Mouse (Mus musculus) embryonic facial prominence, embryonic 13.5 days (tissue): ENCODE measurements around the gene Nkx1-2. TPM values are rescaled to one million over a fixed set of nuclear protein-coding genes. Genes with fewer than 3 reads are reported as not detected.
A peak's percentile ranks its signal among the peaks of the same experiment; 100 is the strongest.

Source experiments
- ATAC-seq: fragments of 200-750 bp; cut with Nextera tagmentation; 2 replicates; pipeline ENCODE4 v1.8.0; 2017; ENCODE audit warnings: low read depth; ENCODE audit not compliant: insufficient number of reproducible peaks, insufficient read depth, low FRiP score, low TSS enrichment
- H3K27ac ChIP-seq: fragments of 300-500 bp; sonication (generic); 2 replicates; pipeline ENCODE4 v1.5.1; 2015; ENCODE audit warnings: moderate library complexity, mild to moderate bottlenecking, inconsistent platforms
- H3K27me3 ChIP-seq: fragments of 300-500 bp; sonication (generic); 2 replicates; pipeline ENCODE4 v1.6.1; 2015; ENCODE audit warnings: mild to moderate bottlenecking, inconsistent platforms
- H3K36me3 ChIP-seq: fragments of 300-500 bp; sonication (generic); 2 replicates; pipeline ENCODE4 v1.6.1; 2015; ENCODE audit warnings: mild to moderate bottlenecking, inconsistent platforms
- H3K4me1 ChIP-seq: fragments of 300-500 bp; sonication (generic); 2 replicates; pipeline ENCODE4 v1.6.1; 2015; ENCODE audit warnings: inconsistent platforms
- H3K4me2 ChIP-seq: fragments of 300-500 bp; sonication (generic); 2 replicates; pipeline ENCODE4 v1.6.1; 2015; ENCODE audit warnings: moderate library complexity, mild to moderate bottlenecking, inconsistent platforms
- H3K4me3 ChIP-seq: fragments of 300-500 bp; sonication (generic); 2 replicates; pipeline ENCODE4 v1.5.1; 2015; ENCODE audit warnings: mild to moderate bottlenecking, inconsistent platforms
- H3K9ac ChIP-seq: fragments of 300-500 bp; sonication (generic); 2 replicates; pipeline ENCODE4 v1.6.1; 2015; ENCODE audit warnings: mild to moderate bottlenecking, inconsistent platforms
- H3K9me3 ChIP-seq: fragments of 300-500 bp; sonication (generic); 2 replicates; pipeline ENCODE4 v1.6.1; 2016; ENCODE audit warnings: inconsistent platforms
- WGBS: fragments of 180-500 bp; shearing (Covaris S2); methylation state at CpG from one replicate; pipeline ENCODE4 v1.1.7; 2015; ENCODE audit warnings: mixed read lengths; 5-methylcytosine and 5-hydroxymethylcytosine counted together
- polyA plus RNA-seq: library from polyadenylated mRNA; unstranded; fragments of >200 nt; fragmentation: Nextera tagmentation; extraction: Ambion mirVana; gene quantifications from 2 replicates; pipeline ENCODE4 v1.2.1, GENCODE M21; 2015

Gene Nkx1-2
- polyA plus RNA-seq, 1 experiment from 2014 or later = not detected

DNA sequence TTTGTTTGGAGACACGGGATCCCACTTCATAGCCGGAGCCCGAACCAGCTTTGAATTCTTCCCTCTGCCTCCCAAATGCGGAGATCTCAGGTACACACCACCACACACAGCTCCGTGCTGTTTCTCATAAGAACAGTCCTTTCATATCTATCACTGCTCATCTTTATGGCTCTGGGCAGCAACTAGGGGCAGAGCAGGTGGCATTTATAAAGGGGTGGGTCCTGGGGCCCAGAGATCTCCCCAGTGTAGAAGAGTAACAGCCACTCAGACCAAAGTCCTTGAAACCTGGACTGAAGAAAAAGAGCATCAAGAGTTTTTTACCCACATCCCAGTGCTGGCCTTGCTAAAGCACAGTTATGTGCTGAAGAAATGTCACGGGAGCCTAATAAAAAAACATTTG, 18.9 kb downstream of the Nkx1-2 start:
- Histone ChIP-seq H3K27me3 (peaks cover 8% of the 10 kb centered on the region), H3K27ac (no peak overlapping the region), H3K4me2 (no peak overlapping the region), H3K4me3 (no peak overlapping the region), H3K4me1 (peaks cover 2% of the 10 kb centered on the region; the same call in 1 of the 2 replicates), H3K9me3 (no peaks in the 10 kb centered on the region), H3K36me3 (no peaks in the 10 kb centered on the region), H3K9ac (no peak overlapping the region)
- 72% methylated on average over 6 of the region's 6 CpGs for WGBS
- no peak for ATAC-seq

DNA sequence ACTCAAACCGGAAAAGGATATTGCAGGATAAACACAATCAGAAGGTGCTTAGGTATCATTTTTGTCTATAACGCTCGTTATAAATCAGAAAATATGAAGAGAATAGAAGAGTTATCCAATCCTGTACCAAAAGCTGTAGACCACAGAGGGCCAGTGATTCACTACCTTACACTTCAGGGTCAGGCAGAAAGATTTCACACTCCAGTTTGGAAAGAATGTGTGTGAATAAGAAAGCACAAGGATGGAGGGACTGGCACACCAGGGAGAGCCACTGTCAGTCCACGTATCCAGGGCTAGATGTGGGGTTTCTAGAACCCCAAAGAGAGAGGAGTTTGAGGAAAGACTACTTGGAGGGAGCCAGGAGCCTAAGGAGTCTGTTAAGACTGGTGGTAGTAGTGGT, 22.5 kb downstream of the Nkx1-2 start:
- ATAC-seq = no peak
- H3K4me3 ChIP-seq = peak overlapping the region; percentile 70; the same call in 1 of the 2 replicates
- peaks cover 22% of the 10 kb centered on the region for H3K4me1 ChIP-seq
- H3K36me3 ChIP-seq = no peaks in the 10 kb centered on the region
- H3K9me3 ChIP-seq = no peaks in the 10 kb centered on the region
- H3K27me3 ChIP-seq = peaks cover 8% of the 10 kb centered on the region
- peak overlapping the region; percentile 61 for H3K4me2 ChIP-seq
- H3K27ac ChIP-seq = no peak overlapping the region
- peak overlapping the region; percentile 81; the same call in 1 of the 2 replicates for H3K9ac ChIP-seq
- WGBS = 57% methylated on average over 4 of the region's 4 CpGs

DNA sequence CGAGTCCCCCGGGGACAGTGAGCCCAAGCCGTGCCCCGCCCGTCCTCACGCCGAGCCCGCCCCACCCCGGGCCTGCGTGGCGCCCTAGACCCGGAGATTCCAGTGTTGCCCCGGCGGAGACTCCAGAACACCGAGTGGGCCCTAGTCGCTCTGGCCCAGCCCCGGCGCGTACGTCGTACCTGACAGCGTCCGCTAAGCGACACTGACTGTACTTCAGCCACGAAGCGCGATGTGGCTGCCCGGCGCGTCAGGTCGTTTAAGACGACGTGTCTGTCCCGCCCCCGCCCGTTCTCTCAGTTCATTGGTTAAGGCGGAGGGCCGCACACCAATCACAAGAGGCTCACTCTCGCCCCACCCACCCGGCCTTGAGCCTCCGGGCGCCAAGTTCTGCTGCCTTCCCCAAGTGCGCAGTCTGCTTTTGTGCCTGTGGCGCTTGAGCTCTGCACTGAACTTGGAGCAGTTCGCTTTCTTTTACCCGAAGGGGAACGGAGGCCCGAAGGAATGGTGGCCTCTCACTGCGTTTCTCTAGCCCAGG, 23.3 kb downstream of the Nkx1-2 start, which contains the start of gene Oat:
Gene Oat (minus strand): TSS at position 283 of the 535 bp plus-strand sequence.
- H3K36me3 ChIP-seq = no peaks in the 10 kb centered on the region
- peak within 1 kb of the TSS; percentile 70 for H3K4me3 ChIP-seq
- peaks cover 8% of the 10 kb centered on the region for H3K27me3 ChIP-seq
- peaks cover 29% of the 10 kb centered on the region for H3K4me1 ChIP-seq
- H3K9me3 ChIP-seq = no peaks in the 10 kb centered on the region
- H3K9ac ChIP-seq = peak within 1 kb of the TSS; percentile 81
- H3K27ac ChIP-seq = peak within 1 kb of the TSS; percentile 94
- H3K4me2 ChIP-seq = peak within 1 kb of the TSS; percentile 61
- under 1% methylated on average over 49 of the region's 49 CpGs for WGBS
- peak; percentile 94 for ATAC-seq

DNA sequence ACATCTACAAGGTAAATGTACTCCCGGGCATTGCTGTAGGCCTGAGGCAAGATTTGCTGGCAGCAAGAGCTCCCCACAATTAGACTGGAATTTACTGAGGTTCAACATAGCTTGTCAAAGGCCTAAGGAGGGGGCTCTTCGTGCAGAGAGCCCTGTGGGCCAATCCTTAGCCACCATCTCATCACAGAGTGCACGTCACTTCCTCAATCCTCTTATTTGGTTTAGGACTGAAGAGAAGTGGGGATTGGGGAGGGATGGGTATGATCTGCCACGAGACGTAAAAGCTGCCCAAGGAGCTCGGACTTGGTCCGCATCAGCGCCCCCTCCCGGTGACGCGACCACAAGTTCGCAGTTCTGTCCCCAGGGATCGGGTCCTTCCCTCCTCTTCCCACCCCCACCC, 23.8 kb downstream of the Nkx1-2 start:
- Histone ChIP-seq H3K9me3 (no peaks in the 10 kb centered on the region), H3K36me3 (no peaks in the 10 kb centered on the region), H3K9ac (peak overlapping the region; percentile 81), H3K4me2 (peak overlapping the region; percentile 61), H3K4me3 (peak overlapping the region; percentile 70), H3K27ac (peak overlapping the region; percentile 94), H3K4me1 (peaks cover 31% of the 10 kb centered on the region), H3K27me3 (peaks cover 8% of the 10 kb centered on the region)
- 0% methylated on average over 13 of the region's 13 CpGs for WGBS
- peak; percentile 82 for ATAC-seq

DNA sequence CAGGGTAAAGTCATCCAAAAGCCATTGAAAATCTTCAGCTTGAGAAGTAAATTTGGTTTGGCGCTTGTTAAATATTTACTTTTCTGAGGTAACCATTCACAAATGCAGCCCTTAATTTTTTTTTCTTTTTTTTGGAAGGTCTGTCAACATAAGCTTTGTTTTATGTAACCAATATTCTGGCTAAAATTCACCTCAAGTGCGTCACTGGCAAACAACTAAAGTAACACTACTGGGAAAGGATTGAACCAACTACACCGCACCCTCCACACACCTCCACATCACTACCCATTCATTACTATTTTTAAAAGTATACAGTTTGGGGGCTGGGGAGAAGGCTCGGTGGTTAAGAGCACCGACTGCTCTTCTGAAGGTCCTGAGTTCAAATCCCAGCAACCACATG, 24.8 kb downstream of the Nkx1-2 start:
- Histone ChIP-seq H3K4me1 (peaks cover 37% of the 10 kb centered on the region), H3K9me3 (no peaks in the 10 kb centered on the region), H3K36me3 (no peaks in the 10 kb centered on the region), H3K27me3 (peaks cover 8% of the 10 kb centered on the region), H3K4me2 (peak overlapping the region; percentile 17; the same call in 1 of the 2 replicates), H3K27ac (no peak overlapping the region), H3K9ac (no peak overlapping the region), H3K4me3 (no peak overlapping the region)
- 83% methylated on average over 5 of the region's 5 CpGs for WGBS
- ATAC-seq = no peak

DNA sequence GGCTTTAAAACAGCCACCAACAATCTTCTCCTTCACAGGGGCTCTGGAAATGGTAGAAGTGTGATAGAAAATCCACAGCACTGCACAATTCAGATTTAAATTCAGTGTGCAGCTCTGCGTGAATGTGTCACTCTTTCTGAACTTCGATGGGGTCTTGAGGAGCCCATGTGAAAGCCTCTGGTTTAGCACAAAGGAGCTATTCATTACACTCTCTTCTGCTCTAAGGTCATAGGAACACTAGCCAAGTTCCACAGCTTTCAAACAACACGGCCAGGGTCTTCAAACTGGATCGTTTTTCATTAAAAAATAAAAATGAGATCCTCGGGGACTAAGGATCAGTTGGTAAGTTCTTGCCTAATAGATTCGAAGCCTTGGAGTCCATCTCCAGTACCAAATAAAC, 26.2 kb downstream of the Nkx1-2 start:
- Histone ChIP-seq H3K9ac (no peak overlapping the region), H3K9me3 (no peaks in the 10 kb centered on the region), H3K4me3 (no peak overlapping the region), H3K27me3 (peaks cover 8% of the 10 kb centered on the region), H3K4me2 (peak overlapping the region; percentile 22), H3K4me1 (peaks cover 37% of the 10 kb centered on the region), H3K27ac (no peak overlapping the region; the same call in 1 of the 2 replicates), H3K36me3 (peaks cover 8% of the 10 kb centered on the region)
- 40% methylated on average over 6 of the region's 6 CpGs for WGBS
- no peak for ATAC-seq

DNA sequence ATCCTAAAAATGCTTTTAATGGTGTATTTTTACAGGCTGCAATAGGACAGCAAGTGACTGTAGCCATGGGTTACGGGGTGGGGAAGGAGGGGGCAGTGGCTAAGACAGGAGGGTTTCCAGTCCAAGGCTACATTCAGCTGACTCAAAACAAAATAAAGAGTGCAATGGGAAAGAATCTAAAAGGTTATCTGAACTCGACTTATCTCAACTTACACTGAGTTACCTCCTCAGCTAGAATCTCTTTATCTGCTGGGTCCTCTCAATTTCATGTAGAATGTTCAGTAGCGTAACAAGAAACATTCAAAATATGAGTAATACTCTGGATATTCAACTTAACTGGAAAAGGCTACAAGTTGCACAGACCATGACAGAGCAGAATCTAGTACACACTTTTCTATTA, 26.7 kb downstream of the Nkx1-2 start:
- Histone ChIP-seq H3K27ac (peak overlapping the region; percentile 39; the same call in 1 of the 2 replicates), H3K4me1 (peaks cover 37% of the 10 kb centered on the region), H3K4me3 (no peak overlapping the region), H3K4me2 (peak overlapping the region; percentile 22; the same call in 1 of the 2 replicates), H3K36me3 (peaks cover 12% of the 10 kb centered on the region), H3K9me3 (no peaks in the 10 kb centered on the region), H3K27me3 (peaks cover 6% of the 10 kb centered on the region), H3K9ac (no peak overlapping the region)
- ATAC-seq = no peak
- WGBS = 72% methylated on average over 3 of the region's 3 CpGs

DNA sequence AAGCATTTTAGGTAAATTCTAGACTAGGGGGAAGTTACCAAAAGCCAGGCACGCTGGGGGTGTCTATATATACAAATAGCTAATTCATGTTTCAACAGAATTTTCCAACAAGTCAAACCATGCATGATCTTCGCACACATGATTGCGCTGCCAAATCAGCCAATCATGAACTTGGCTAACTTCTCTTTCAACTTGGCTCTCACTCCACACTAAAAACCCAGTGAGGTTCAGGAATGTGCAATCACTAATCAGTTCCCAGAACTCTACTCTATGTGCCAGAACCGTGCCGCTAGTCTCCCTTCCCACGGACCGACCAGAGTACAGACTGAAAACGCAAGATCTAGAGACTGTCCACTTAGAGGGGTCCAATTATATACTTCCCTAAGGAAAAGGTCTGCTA, 28.0 kb downstream of the Nkx1-2 start:
- H3K4me2 ChIP-seq = peak overlapping the region; percentile 31
- H3K9ac ChIP-seq = no peak overlapping the region
- no peaks in the 10 kb centered on the region for H3K27me3 ChIP-seq
- 63% methylated on average over 8 of the region's 8 CpGs for WGBS
- H3K4me1 ChIP-seq = peaks cover 37% of the 10 kb centered on the region
- H3K36me3 ChIP-seq = peaks cover 23% of the 10 kb centered on the region
- no peak for ATAC-seq
- no peak overlapping the region for H3K4me3 ChIP-seq
- peak overlapping the region; percentile 72 for H3K27ac ChIP-seq
- no peaks in the 10 kb centered on the region for H3K9me3 ChIP-seq

DNA sequence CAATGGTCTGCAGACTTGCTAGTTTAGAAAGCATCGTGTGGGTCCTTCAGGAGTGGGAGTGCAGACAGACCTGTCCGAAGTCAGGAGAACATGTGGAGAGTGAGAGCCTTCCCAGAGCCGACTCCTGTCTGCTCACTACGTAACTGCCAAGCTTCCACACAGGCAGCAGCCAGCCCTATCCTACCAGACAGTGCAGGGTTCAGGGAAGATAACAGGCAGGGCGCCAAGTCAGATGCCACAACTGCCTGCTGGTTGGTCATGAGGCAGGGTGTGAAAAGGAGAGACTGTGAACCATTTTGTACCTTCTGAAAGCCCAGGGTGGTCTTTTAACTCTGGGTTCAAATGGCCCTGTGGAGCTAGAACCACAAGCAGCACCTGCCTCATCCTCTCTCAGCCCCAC, 29.4 kb downstream of the Nkx1-2 start:
- no peak for ATAC-seq
- Histone ChIP-seq H3K27ac (no peak overlapping the region), H3K27me3 (no peaks in the 10 kb centered on the region), H3K4me2 (no peak overlapping the region), H3K36me3 (peaks cover 26% of the 10 kb centered on the region), H3K4me1 (peaks cover 31% of the 10 kb centered on the region), H3K9ac (no peak overlapping the region), H3K9me3 (no peaks in the 10 kb centered on the region), H3K4me3 (no peak overlapping the region)
- 81% methylated on average over 5 of the region's 5 CpGs for WGBS

DNA sequence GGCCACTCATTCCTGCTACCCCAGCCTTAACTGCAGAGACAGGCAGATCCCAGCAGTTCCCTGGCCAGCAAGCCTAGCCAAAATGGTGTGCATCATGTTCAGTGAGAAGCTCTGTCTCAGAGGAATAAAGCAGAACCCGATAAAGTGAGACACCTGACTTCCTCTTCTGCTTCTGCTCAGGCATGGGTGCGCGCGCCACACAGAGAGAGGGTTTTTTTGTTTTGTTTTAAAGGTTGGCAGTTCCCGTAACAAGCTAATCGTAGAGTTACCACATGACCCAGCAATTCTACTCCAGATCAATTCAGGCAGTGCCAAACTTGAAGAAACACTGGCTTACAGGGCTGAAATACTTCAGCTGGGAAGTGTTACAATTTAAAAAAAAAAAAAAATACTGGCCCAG, 30.6 kb downstream of the Nkx1-2 start:
- 90% methylated on average over 6 of the region's 6 CpGs for WGBS
- no peaks in the 10 kb centered on the region for H3K9me3 ChIP-seq
- no peak overlapping the region for H3K4me2 ChIP-seq
- no peak overlapping the region for H3K27ac ChIP-seq
- H3K27me3 ChIP-seq = no peaks in the 10 kb centered on the region
- ATAC-seq = no peak
- H3K36me3 ChIP-seq = peaks cover 38% of the 10 kb centered on the region
- H3K9ac ChIP-seq = no peak overlapping the region
- H3K4me3 ChIP-seq = no peak overlapping the region
- peaks cover 28% of the 10 kb centered on the region for H3K4me1 ChIP-seq

DNA sequence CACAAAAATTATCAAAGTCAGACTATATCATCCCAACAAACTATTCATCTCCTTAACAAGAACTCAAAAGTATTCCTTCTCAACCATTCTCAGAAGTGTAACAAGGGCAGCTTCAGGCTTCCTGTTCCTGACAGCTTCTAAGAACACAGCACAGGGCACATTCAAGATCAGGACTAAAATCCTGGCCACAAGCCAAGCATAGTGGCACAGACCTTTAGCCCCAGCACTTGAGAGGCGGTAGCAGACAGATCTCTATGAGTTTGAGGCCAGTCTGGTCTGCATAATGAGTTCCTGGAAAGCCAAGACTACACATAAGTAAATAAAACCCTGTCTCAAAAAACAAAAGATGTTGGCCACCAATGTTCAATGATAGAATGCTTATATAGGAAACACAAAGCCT, 33.6 kb downstream of the Nkx1-2 start:
- no peak for ATAC-seq
- H3K9ac ChIP-seq = no peak overlapping the region
- no peaks in the 10 kb centered on the region for H3K27me3 ChIP-seq
- 67% methylated on average over 1 of the region's 1 CpGs for WGBS
- no peaks in the 10 kb centered on the region for H3K9me3 ChIP-seq
- no peak overlapping the region for H3K4me2 ChIP-seq
- peaks cover 67% of the 10 kb centered on the region for H3K36me3 ChIP-seq
- H3K27ac ChIP-seq = no peak overlapping the region
- H3K4me3 ChIP-seq = no peak overlapping the region
- peaks cover 6% of the 10 kb centered on the region; the same call in 1 of the 2 replicates for H3K4me1 ChIP-seq

DNA sequence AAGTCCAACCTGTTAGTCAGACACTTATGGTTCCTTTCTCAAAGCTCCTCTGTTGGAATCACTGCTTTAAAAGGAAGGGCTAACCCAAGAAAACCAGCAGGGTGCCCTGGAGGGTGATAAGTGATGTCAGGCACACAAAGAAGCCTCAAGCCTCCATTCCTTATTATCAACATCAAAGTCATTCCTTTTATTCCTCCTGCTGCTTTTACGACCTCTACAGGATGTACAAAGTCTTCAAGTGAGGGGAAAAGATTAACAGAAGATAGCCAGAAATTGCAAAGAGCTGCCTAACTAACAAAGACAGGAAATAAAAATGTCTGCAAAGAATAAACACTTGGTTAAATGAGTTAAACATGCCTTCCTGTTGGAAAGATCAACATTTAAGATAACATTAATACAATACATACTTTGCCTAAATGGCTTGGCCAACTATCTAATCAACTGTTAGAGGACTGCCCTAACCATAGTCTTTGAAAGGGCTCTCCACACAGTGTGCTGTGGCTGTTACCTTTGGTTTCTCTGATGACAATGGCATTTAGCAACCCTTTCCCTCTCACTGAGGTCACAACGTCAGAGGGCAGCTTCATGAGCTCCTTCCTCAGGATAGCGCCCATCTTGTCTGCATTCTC, 40.2 kb downstream of the Nkx1-2 start:
- no peak for ATAC-seq
- no peaks in the 10 kb centered on the region for H3K27me3 ChIP-seq
- no peak overlapping the region for H3K4me3 ChIP-seq
- peak overlapping the region; percentile 62; the same call in 1 of the 2 replicates for H3K27ac ChIP-seq
- peaks cover 74% of the 10 kb centered on the region for H3K36me3 ChIP-seq
- WGBS = 61% methylated on average over 3 of the region's 3 CpGs
- no peaks in the 10 kb centered on the region for H3K9me3 ChIP-seq
- H3K4me1 ChIP-seq = peaks cover 11% of the 10 kb centered on the region; the same call in 1 of the 2 replicates
- H3K4me2 ChIP-seq = no peak overlapping the region
- no peak overlapping the region for H3K9ac ChIP-seq
